Mouse (Mus musculus): ENCODE measurements around the gene Gm136.

- TF ChIP-seq GATA1 (IDR thresholded peaks at IDR 0.05; ENCODE audit: borderline replicate concordance, low read length) (no peak), CTCF (IDR thresholded peaks at IDR 0.05; ENCODE audit: low read depth, low read length) (no peak), GATA2 (IDR thresholded peaks at IDR 0.05; ENCODE audit: borderline replicate concordance, low read depth, low read length) (no peak), TAL1 (conservative IDR thresholded peaks at IDR 0.05; ENCODE audit: low read depth, low read length) (no peak)
Measured at GRCm38 (mm10) chr4:34798005-34798404, 41.9 kb upstream of the Gm136 start.
